Mouse (Mus musculus) c-Kit-positive CD71-positive TER-119-positive erythroid progenitor cells, embryonic 14.5 days (primary cell): ENCODE data around the gene Zscan21.
A peak's percentile ranks its signal among the peaks of the same experiment; 100 is the strongest.
"Not testable (repeated sequence)": the region's sequence is repeated elsewhere in the genome, so short reads cannot be mapped to it uniquely, and the experiment has no call there.

ENCODE experiments used
- DNase-seq: peaks from one replicate; pipeline ENCODE4 v3.0.0-alpha.2; 2013; ENCODE audit warnings: low spot score

The Zscan21 gene

GRCm38 (mm10) chr5:138116255-138117198 is at the start of gene Zscan21:
Zscan21 (plus strand) TSS chr5:138116903.
- peak; percentile 83 for DNase-seq

GRCm38 (mm10) chr5:138073803-138074202 is 42.9 kb upstream of the Zscan21 start:
- no peak for DNase-seq

GRCm38 (mm10) chr5:138075684-138076083 is 41.0 kb upstream of the Zscan21 start:
- no peak for DNase-seq

- no peak for DNase-seq
Measured at GRCm38 (mm10) chr5:138076148-138076547, 40.6 kb upstream of the Zscan21 start.

- DNase-seq: no peak
Measured at GRCm38 (mm10) chr5:138080456-138080855, 36.2 kb upstream of the Zscan21 start.

GRCm38 (mm10) chr5:138081446-138081845 is 35.3 kb upstream of the Zscan21 start:
- no peak for DNase-seq

GRCm38 (mm10) chr5:138083318-138083900 is 33.3 kb upstream of the Zscan21 start:
- DNase-seq: no peak

GRCm38 (mm10) chr5:138083936-138084335 is 32.8 kb upstream of the Zscan21 start:
- no peak for DNase-seq

- DNase-seq: no peak
Measured at GRCm38 (mm10) chr5:138084507-138084906, 32.2 kb upstream of the Zscan21 start.

- peak; percentile 83 for DNase-seq
Measured at GRCm38 (mm10) chr5:138084996-138085395, 31.7 kb upstream of the Zscan21 start, which contains the start of gene Zkscan1. Zkscan1 (plus strand) TSS chr5:138085084.

- DNase-seq: peak; percentile 26
Measured at GRCm38 (mm10) chr5:138085421-138085911, 31.2 kb upstream of the Zscan21 start.

- no peak for DNase-seq
Measured at GRCm38 (mm10) chr5:138086842-138087241, 29.9 kb upstream of the Zscan21 start.

GRCm38 (mm10) chr5:138088366-138088765 is 28.3 kb upstream of the Zscan21 start:
- DNase-seq: no peak

GRCm38 (mm10) chr5:138089108-138089551 is 27.6 kb upstream of the Zscan21 start:
- no peak for DNase-seq

- no peak for DNase-seq
Measured at GRCm38 (mm10) chr5:138090271-138090670, 26.4 kb upstream of the Zscan21 start.

GRCm38 (mm10) chr5:138090737-138091136 is 26.0 kb upstream of the Zscan21 start:
- no peak for DNase-seq

- no peak for DNase-seq
Measured at GRCm38 (mm10) chr5:138092771-138093170, 23.9 kb upstream of the Zscan21 start.

GRCm38 (mm10) chr5:138094474-138094873 is 22.2 kb upstream of the Zscan21 start:
- DNase-seq: no peak

- no peak for DNase-seq
Measured at GRCm38 (mm10) chr5:138104976-138105375, 11.7 kb upstream of the Zscan21 start.

- DNase-seq: no peak
Measured at GRCm38 (mm10) chr5:138107130-138107529, 9.6 kb upstream of the Zscan21 start.

GRCm38 (mm10) chr5:138109847-138110396 is 6.8 kb upstream of the Zscan21 start:
- DNase-seq: not testable (repeated sequence)

- peak; percentile 16 for DNase-seq
Measured at GRCm38 (mm10) chr5:138117199-138118015, 704 bp downstream of the Zscan21 start.
